Mouse (Mus musculus) lung, embryonic 16.5 days (tissue): ENCODE measurements around the gene Cenpc1. TPM values are rescaled to one million over a fixed set of nuclear protein-coding genes. Genes with fewer than 3 reads are reported as not detected.
A peak's percentile ranks its signal among the peaks of the same experiment; 100 is the strongest.

Experiments used
- ATAC-seq: fragments of 200-750 bp; cut with Nextera tagmentation; 2 replicates; pipeline ENCODE4 v1.8.0; 2017; ENCODE audit warnings: low read depth, mild to moderate bottlenecking, moderate library complexity
- H3K27ac ChIP-seq: fragments of 300-500 bp; sonication (generic); 2 replicates; pipeline ENCODE4 v1.5.1; 2014; ENCODE audit warnings: mild to moderate bottlenecking, control low read depth, low read length
- H3K27me3 ChIP-seq: fragments of 300-500 bp; sonication (generic); 2 replicates; pipeline ENCODE4 v1.6.1; 2014; ENCODE audit warnings: low read depth, low read length, mixed read lengths; ENCODE audit not compliant: control insufficient read depth, insufficient read depth
- H3K36me3 ChIP-seq: fragments of 300-500 bp; sonication (generic); 2 replicates; pipeline ENCODE4 v1.6.1; 2014; ENCODE audit warnings: low read length; ENCODE audit not compliant: control insufficient read depth, insufficient read depth
- H3K4me1 ChIP-seq: fragments of 300-500 bp; sonication (generic); replicated peaks from 2 replicates; pipeline ENCODE4 v1.6.1; 2014; ENCODE audit warnings: low read length, mixed read lengths; ENCODE audit not compliant: control insufficient read depth, insufficient read depth
- H3K4me2 ChIP-seq: fragments of 300-500 bp; sonication (generic); 2 replicates; pipeline ENCODE4 v1.6.1; 2014; ENCODE audit warnings: low read depth, low read length, control low read depth
- H3K4me3 ChIP-seq: fragments of 300-500 bp; sonication (generic); 2 replicates; pipeline ENCODE4 v1.5.1; 2014; ENCODE audit warnings: mild to moderate bottlenecking, low read length, control low read depth
- H3K9ac ChIP-seq: fragments of 300-500 bp; sonication (generic); 2 replicates; pipeline ENCODE4 v1.6.1; 2014; ENCODE audit warnings: low read length, control low read depth
- H3K9me3 ChIP-seq: fragments of 300-500 bp; sonication (generic); 2 replicates; pipeline ENCODE4 v1.6.1; 2016; ENCODE audit warnings: low read length; ENCODE audit not compliant: control insufficient read depth
- WGBS: fragments of 180-500 bp; shearing (Covaris S2); extraction: QIAGEN DNeasy Blood & Tissue Kit; methylation state at CpG from one replicate; pipeline ENCODE4 v1.1.7; 2014; 5-methylcytosine and 5-hydroxymethylcytosine counted together
- polyA plus RNA-seq: library from polyadenylated mRNA; unstranded; fragments of >200 nt; fragmentation: Nextera tagmentation; extraction: Ambion mirVana; gene quantifications from 2 replicates; pipeline ENCODE4 v1.2.1, GENCODE M21; 2015

The Cenpc1 gene
- polyA plus RNA-seq, 1 experiment from 2014 or later = 34.5 TPM

DNA sequence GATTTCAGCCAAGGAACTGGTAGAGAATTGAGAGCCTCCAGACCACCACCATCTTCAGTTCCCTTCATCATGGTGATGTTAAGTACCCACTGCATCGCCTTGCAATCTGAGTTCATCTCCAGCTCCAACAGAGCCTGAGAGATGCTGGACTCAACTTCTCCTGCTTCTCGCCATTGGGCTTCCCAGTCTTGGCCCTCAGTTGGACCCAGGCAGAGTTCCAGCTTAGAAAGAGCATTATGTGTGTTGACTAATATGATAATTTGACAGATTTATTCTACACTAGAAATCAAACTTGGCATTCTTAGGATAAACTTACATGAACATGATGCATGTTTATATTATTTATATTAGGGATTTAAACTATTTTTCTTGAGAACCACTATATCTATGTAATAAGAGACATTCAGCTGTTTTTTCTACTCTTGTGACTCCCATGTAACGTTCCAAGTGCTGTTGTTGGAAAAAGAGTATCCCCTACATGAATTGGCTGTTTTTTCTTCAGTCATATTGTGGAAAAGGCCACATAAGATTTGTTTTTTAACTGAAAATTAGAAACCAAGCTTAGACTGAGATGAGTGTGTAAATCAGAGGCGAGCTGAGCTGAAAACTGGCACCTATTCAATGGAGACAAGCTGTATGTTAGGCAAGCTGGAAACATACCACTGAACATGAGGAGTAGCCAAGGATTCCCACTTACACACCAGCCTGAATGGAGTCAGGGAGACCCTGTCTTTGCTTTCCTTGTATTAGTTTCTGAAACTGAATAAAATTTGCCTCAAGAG, 78.5 kb downstream of the Cenpc1 start:
- Histone ChIP-seq H3K4me3 (no peak overlapping the region), H3K36me3 (no peaks in the 10 kb centered on the region), H3K4me2 (no peak overlapping the region), H3K9ac (no peak overlapping the region), H3K4me1 (no peaks in the 10 kb centered on the region; the same call in 1 of the 2 replicates), H3K9me3 (no peaks in the 10 kb centered on the region), H3K27me3 (no peaks in the 10 kb centered on the region), H3K27ac (no peak overlapping the region)
- WGBS = 49% methylated on average over 4 of the region's 4 CpGs
- ATAC-seq = peak; percentile 79

DNA sequence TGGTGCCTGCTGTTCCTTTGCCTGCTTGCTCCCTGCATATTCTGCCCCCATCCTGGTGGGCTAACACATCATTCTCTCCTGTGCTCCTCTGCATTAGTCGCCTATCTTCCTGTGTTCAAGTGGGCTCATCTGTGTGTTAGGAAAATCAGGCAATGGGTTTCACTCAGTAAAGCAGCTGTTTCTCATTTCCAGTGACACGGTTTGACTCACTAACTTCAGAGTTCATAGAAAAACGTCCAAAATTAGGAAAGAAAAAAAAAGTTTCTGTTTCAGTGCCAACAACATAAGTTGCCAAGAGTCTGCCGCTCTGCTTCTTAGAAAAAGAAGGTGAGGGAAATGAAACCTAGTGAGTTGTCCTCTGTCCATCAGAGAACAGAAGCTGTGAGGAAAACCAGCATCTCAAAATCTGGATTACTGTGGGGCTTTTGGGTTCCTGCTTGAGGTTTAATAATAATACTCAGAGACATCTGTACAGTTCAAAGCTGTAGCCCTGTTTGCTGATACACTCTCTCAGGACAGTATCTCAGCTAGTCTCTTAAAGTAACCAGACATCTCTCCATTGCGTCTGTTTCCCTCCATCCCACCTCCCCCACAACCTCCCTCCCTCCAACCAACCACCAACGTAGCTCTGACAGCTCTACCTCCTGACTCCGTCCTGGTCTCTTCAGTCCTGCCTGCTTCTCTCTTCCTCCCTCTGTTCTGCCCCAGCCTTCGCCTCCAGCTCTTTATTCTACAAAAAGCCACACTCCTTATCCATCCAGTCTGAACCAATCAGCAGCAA, 87.5 kb downstream of the Cenpc1 start:
- Histone ChIP-seq H3K4me2 (no peak overlapping the region), H3K9ac (no peak overlapping the region), H3K9me3 (no peaks in the 10 kb centered on the region), H3K27ac (no peak overlapping the region), H3K4me3 (no peak overlapping the region), H3K27me3 (no peaks in the 10 kb centered on the region), H3K4me1 (no peaks in the 10 kb centered on the region; the same call in 1 of the 2 replicates), H3K36me3 (no peaks in the 10 kb centered on the region)
- 46% methylated on average over 8 of the region's 8 CpGs for WGBS
- ATAC-seq = peak; percentile 61

DNA sequence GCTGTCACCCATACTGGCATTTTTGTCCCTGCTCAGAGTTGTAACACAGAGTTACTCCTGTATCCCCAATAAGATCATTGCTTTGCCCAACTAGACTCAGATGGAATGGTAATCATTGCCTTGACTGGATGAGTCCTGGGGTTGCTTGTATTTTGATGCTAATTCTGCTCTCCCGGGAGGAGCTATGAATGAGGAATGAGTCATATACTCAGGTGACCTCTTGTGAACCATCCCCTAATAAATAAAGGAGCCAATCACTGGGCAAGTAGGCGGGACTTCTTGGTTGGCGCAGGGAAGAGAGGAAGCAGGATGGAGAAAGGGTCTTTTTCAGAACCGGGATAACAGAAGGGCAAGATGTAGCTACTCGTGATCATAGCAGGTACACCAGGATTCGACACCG, 102.6 kb downstream of the Cenpc1 start:
- Histone ChIP-seq H3K4me3 (no peak overlapping the region), H3K9ac (no peak overlapping the region), H3K4me1 (no peaks in the 10 kb centered on the region), H3K36me3 (no peaks in the 10 kb centered on the region), H3K27ac (no peak overlapping the region), H3K27me3 (no peaks in the 10 kb centered on the region), H3K9me3 (no peaks in the 10 kb centered on the region), H3K4me2 (no peak overlapping the region)
- no peak for ATAC-seq
- WGBS = 88% methylated on average over 7 of the region's 7 CpGs

Other genes starting within 250 kb of the Cenpc1 start
- 0.57 and 2.0 TPM in 2 replicates for gene Stap1, start 6.2 kb upstream of the Cenpc1 start, polyA plus RNA-seq
- gene Uba6, start 107.2 kb upstream of the Cenpc1 start, polyA plus RNA-seq = 11.6 and 12.7 TPM in 2 replicates
- 0.11 TPM in 1 of 2 replicates, not detected in the other for gene Gnrhr, start 132.3 kb upstream of the Cenpc1 start, polyA plus RNA-seq
- gene Tmprss11c, start 223.7 kb upstream of the Cenpc1 start, polyA plus RNA-seq = not detected in 2 replicates